Mouse (Mus musculus): Measurements from ENCODE around the gene Foxn3. TPM values are rescaled to one million over a fixed set of nuclear protein-coding genes. Genes with fewer than 3 reads are reported as not detected.

Gene Foxn3
- total and polyA plus RNA-seq, 3 experiments = 9.7 to 26.8 (median 11.0) TPM

- TF ChIP-seq NRF1 (IDR thresholded peaks at IDR 0.05; ENCODE audit: low read depth, low read length) (no peak), SMC3 (IDR thresholded peaks at IDR 0.05; ENCODE audit: low read depth, low read length) (no peak), TCF12 (IDR thresholded peaks at IDR 0.05; ENCODE audit: low read depth, low read length) (no peak), ZNF384 (IDR thresholded peaks at IDR 0.05; ENCODE audit: low read depth, low read length) (no peak), EP300 (IDR thresholded peaks at IDR 0.05; ENCODE audit: low read length) (no peak), BHLHE40 (IDR thresholded peaks at IDR 0.05; ENCODE audit: low read depth, low read length) (no peak), ZC3H11A (IDR thresholded peaks at IDR 0.05; ENCODE audit: low read depth, low read length) (no peak), RAD21 (IDR thresholded peaks at IDR 0.05; ENCODE audit: low read depth, low read length) (no peak), JUND (conservative IDR thresholded peaks at IDR 0.05; ENCODE audit: low read depth, low read length) (no peak), IRF4 (IDR thresholded peaks at IDR 0.05; ENCODE audit: low read depth, low read length) (no peak), POLR2A (IDR thresholded peaks at IDR 0.05; ENCODE audit: low read depth, low read length) (no peak), CHD1 (IDR thresholded peaks at IDR 0.05; ENCODE audit: low read depth, low read length) (no peak), ZKSCAN1 (IDR thresholded peaks at IDR 0.05; ENCODE audit: borderline replicate concordance, low read depth, low read length) (no peak), USF1 (IDR thresholded peaks at IDR 0.05; ENCODE audit: low read depth, low read length) (no peak), E2F4 (IDR thresholded peaks at IDR 0.05; ENCODE audit: insufficient replicate concordance, low read depth, low read length) (no peak), POLR2AphosphoS2 (IDR thresholded peaks at IDR 0.05; ENCODE audit: low read depth, low read length) (no peak), CTCF (conservative IDR thresholded peaks at IDR 0.05 in 1 of 2, IDR thresholded peaks at IDR 0.05 in 1 of 2; ENCODE audit: low read depth in 2 of 2, low read length in 2 of 2) (no peak)
- Histone ChIP-seq H3K79me2 (replicated peaks; ENCODE audit: control insufficient read depth, extremely low read depth, insufficient read depth, poor library complexity, severe bottlenecking) (no peaks in the 10 kb centered on the region), H3K27ac (ENCODE audit: insufficient read depth, low read depth) (no peak overlapping the region), H3K36me3 (replicated peaks in 1 of 2; ENCODE audit: control insufficient read depth in 1 of 2, insufficient read depth in 1 of 2, low read length in 1 of 2) (peaks cover 5 to 46% of the 10 kb centered on the region in 2 experiments), H3K27me3 (replicated peaks) (no peaks in the 10 kb centered on the region), H3K4me1 (ENCODE audit: control insufficient read depth in 1 of 2, insufficient read depth in 2 of 2) (peaks cover 0 to 15% of the 10 kb centered on the region in 2 experiments; a peak in 3 of 4 replicates), H3K4me2 (ENCODE audit: insufficient read depth, low read depth, poor library complexity, severe bottlenecking) (no peak overlapping the region), H3K9me3 (replicated peaks; ENCODE audit: low read length) (no peaks in the 10 kb centered on the region), H3K9ac (ENCODE audit: insufficient read depth, low read depth) (no peak overlapping the region), H3K4me3 (replicated peaks in 1 of 3; ENCODE audit: low read depth in 2 of 3, low read length in 2 of 3, poor library complexity in 1 of 3) (no peak overlapping the region)
- dilution Hi-C loops (cut with MboI; ENCODE audit: extremely low pct_ligation_motif_present, extremely low pct_unique_long_range_greater_than_20kb, low sequenced_read_pairs) = no loop called here
- no peak for DNase-seq (ENCODE audit: extremely low read depth)
- in situ Hi-C loops (cut with MboI; ENCODE audit: low pct_ligation_motif_present, low pct_unique_long_range_greater_than_20kb, low sequenced_read_pairs) = no loop called here
Measured at GRCm38 (mm10) chr12:99239735-99240134, 323.6 kb downstream of the Foxn3 start.

GRCm38 (mm10) chr12:99237497-99237896 is 325.9 kb downstream of the Foxn3 start:
- Histone ChIP-seq H3K27me3 (replicated peaks) (no peaks in the 10 kb centered on the region), H3K9ac (ENCODE audit: insufficient read depth, low read depth) (no peak overlapping the region), H3K9me3 (replicated peaks; ENCODE audit: low read length) (no peaks in the 10 kb centered on the region), H3K4me2 (ENCODE audit: insufficient read depth, low read depth, poor library complexity, severe bottlenecking) (no peak overlapping the region), H3K36me3 (replicated peaks in 1 of 2; ENCODE audit: control insufficient read depth in 1 of 2, insufficient read depth in 1 of 2, low read length in 1 of 2) (peaks cover 5 to 45% of the 10 kb centered on the region in 2 experiments), H3K27ac (ENCODE audit: insufficient read depth, low read depth) (no peak overlapping the region), H3K79me2 (replicated peaks; ENCODE audit: control insufficient read depth, extremely low read depth, insufficient read depth, poor library complexity, severe bottlenecking) (no peaks in the 10 kb centered on the region), H3K4me1 (ENCODE audit: control insufficient read depth in 1 of 2, insufficient read depth in 2 of 2) (peaks cover 2 to 25% of the 10 kb centered on the region in 2 experiments; a peak in 3 of 4 replicates), H3K4me3 (replicated peaks in 1 of 3; ENCODE audit: low read depth in 2 of 3, low read length in 2 of 3, poor library complexity in 1 of 3) (no peak overlapping the region)
- in situ Hi-C loops (cut with MboI; ENCODE audit: low pct_ligation_motif_present, low pct_unique_long_range_greater_than_20kb, low sequenced_read_pairs) = no loop called here
- no peak for TF ChIP-seq MAZ (IDR thresholded peaks at IDR 0.05; ENCODE audit: low read depth, low read length)
- TF ChIP-seq CHD2 (IDR thresholded peaks at IDR 0.05; ENCODE audit: low read length) = no peak
- DNase-seq (ENCODE audit: extremely low read depth) = no peak
- dilution Hi-C loops (cut with MboI; ENCODE audit: extremely low pct_ligation_motif_present, extremely low pct_unique_long_range_greater_than_20kb, low sequenced_read_pairs) = no loop called here

Measured in CH12.LX (cell line).